Mouse (Mus musculus) right cerebral cortex, postnatal 25 days (tissue): ENCODE data around the gene Olfr1257.
"Not testable (repeated sequence)": the region's sequence is repeated elsewhere in the genome, so short reads cannot be mapped to it uniquely, and the experiment has no call there.

Experiments
- DNase-seq: peaks from one replicate; pipeline ENCODE4 v3.0.0; 2022

Gene Olfr1257

DNA sequence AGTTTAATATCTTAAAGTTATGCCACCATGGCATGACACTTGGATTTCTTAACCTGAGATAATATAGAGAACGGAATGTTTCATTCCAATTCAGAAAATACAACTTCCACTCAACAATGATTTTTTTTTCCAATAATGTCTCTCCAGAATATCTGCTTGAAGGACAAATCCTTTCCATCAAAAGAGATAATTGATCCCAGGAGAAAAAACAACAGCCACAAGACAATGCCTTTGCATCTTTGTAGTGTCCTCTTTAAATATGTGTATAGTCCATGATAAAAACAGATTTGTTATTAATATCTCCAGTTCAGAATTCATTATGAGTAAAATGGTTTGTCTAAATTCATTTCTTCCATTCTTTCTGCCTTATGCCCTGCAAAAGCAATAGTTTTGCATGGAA, at the start of gene Olfr1257:
TSS of gene Olfr1257 (plus strand) at position 301 of the 400 bp plus-strand sequence.
- no peak for DNase-seq

GRCm38 (mm10) chr2:89841455-89841854, 36.8 kb upstream of the Olfr1257 start, which contains the start of gene Olfr1256:
Gene Olfr1256, minus strand, starts transcription at chr2:89841555.
- DNase-seq = no peak

- no peak for DNase-seq
These were observed 30.1 kb upstream of the Olfr1257 start, which contains the start of gene Olfr48 for GRCm38 (mm10) chr2:89848105-89848504. Gene Olfr48, minus strand, starts transcription at chr2:89848205.

DNA sequence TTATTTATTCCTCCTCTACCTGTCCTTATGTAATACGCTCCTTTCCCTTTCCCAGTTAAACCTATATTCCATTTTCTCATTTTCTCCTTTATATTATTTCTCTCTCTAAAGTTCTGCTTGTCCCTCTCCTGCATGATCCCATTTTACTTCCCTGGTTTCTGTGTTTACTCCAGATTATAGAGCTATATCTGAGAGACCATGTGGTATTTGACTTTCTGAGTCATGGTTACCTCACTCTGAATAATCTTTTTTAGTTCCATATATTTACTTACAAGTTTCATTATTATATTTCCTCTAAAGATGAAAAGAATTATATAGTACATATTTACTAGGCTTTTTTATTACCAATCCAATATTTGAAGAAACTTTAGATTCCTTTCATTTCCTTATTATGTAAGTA, 29.0 kb upstream of the Olfr1257 start:
- DNase-seq = no peak

DNA sequence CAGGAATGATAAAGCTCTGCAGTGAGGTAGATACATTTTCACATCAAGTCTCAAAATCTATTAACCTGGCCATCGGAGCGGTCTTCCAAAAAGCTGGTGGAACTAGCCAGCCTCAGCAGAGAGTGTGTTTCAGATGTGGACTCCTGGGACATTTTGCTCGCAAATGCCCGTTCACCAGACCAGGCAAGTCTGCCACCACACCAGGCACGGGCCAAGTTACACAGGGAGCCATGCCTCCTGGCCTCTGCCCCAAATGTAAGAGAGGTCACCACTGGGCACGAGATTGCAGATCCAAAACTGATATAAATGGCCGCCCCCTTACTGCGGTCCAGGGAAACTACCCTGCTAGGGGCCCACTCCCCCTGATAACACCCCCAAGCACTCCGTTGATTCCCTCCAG, 34.4 kb downstream of the Olfr1257 start:
- DNase-seq = not testable (repeated sequence)

GRCm38 (mm10) chr2:89927009-89927408, 48.8 kb downstream of the Olfr1257 start, which contains the start of gene Olfr1258:
Gene Olfr1258, plus strand, starts transcription at chr2:89927309.
- DNase-seq = no peak
